Mouse (Mus musculus): ENCODE data around the gene Dgcr2. TPM values are rescaled to one million over a fixed set of nuclear protein-coding genes. Genes with fewer than 3 reads are reported as not detected.

Gene Dgcr2
- total RNA-seq, 2 experiments from 2014 or later: 13.8 to 26.1 TPM

GRCm38 (mm10) chr16:17796971-17797811 lies 101.2 kb downstream of the Dgcr2 start, which contains the start of gene Scarf2:
TSS of gene Scarf2 (plus strand) at chr16:17797282.
- no peak for ATAC-seq (replicated peaks; ENCODE audit: low FRiP score, poor library complexity, severe bottlenecking)

- no peak for ATAC-seq (replicated peaks; ENCODE audit: low FRiP score, poor library complexity, severe bottlenecking)
Observed at GRCm38 (mm10) chr16:17796519-17796918, 101.8 kb downstream of the Dgcr2 start.

DNA sequence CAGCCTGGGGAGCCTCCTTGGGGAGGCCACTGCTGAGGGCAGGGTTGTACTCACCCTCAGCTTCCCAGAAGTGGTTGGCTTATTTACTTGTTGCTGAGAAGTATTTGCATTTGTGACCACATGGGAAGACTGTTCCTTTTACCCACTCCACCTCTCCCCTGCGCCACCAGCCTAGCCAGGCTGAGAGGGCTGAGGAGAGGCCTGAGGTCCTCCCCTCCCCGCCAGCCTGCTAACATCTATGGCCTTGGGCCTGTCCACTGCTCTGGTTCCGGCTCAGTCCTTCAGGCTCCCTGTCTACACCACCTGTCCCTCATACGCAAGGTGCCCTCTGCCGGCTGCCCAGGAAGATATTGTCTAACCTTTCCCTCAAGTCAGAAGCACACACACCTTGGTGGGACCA lies 102.7 kb downstream of the Dgcr2 start:
- no peak for ATAC-seq (replicated peaks; ENCODE audit: low FRiP score, poor library complexity, severe bottlenecking)

DNA sequence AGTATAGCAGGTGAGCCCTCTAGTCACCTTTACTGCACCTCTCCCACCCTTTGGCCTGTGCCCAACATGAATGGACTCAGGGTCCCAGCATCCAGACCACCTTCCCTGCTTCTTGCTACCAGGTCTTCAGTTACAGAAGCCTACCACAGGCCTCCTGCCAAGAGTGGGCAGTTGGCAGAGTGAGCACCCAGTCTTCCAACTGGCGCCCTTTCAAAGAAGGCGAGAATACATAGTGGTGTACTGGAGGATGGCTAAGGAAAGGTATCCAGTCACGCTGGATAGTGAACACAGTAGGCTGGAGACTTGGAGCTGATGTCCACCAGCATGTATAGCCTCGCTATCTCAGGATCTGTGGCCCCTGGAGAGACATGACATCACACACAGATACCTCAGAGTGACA lies 104.3 kb downstream of the Dgcr2 start:
- no peak for ATAC-seq (replicated peaks; ENCODE audit: low FRiP score, poor library complexity, severe bottlenecking)

DNA sequence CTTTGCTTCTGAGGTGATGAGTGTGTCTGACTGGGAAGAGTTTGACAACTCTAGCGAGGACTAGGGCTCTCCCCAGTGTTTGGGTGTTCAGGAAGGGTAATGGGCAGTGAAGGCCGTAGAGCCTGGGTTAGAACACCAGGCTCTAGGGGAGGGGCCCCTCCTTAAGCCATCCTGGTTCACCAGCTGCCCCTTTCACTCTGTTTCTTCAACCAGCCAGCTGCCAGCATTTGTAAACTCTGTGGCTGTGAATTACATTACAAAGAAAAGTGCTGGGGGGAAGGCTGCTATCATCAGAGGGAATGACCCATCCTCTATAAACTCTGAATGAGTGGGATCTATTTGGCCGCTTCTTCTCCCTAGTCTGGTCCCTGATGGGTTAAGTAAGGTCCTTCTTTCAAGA lies 105.6 kb downstream of the Dgcr2 start:
- ATAC-seq (replicated peaks; ENCODE audit: low FRiP score, poor library complexity, severe bottlenecking): no peak

Other genes with a start within 250 kb of the Dgcr2 start
- gene Med15, start 165.7 kb downstream of the Dgcr2 start, total RNA-seq (2015; ENCODE audit: low replicate concordance): 15.5 and 30.0 TPM in 2 replicates
- gene Med15, start 165.7 kb downstream of the Dgcr2 start, total RNA-seq (2017; ENCODE audit: low replicate concordance): 16.7 and 20.7 TPM in 2 replicates
- 2.1 and 2.5 TPM in 2 replicates for gene Klhl22, start 138.9 kb downstream of the Dgcr2 start, total RNA-seq (2015; ENCODE audit: low replicate concordance)
- gene Klhl22, start 138.9 kb downstream of the Dgcr2 start, total RNA-seq (2017; ENCODE audit: low replicate concordance): 4.3 and 9.0 TPM in 2 replicates
- gene Scarf2, start 101.3 kb downstream of the Dgcr2 start, total RNA-seq (2015; ENCODE audit: low replicate concordance): not detected in 2 replicates
- not detected in 2 replicates for gene Scarf2, start 101.3 kb downstream of the Dgcr2 start, total RNA-seq (2017; ENCODE audit: low replicate concordance)
- not detected in 2 replicates for gene B830017H08Rik, start 65.4 kb downstream of the Dgcr2 start, total RNA-seq (2015; ENCODE audit: low replicate concordance)
- not detected in 2 replicates for gene B830017H08Rik, start 65.4 kb downstream of the Dgcr2 start, total RNA-seq (2017; ENCODE audit: low replicate concordance)
- gene Car15, start 60.2 kb downstream of the Dgcr2 start, total RNA-seq (2015; ENCODE audit: low replicate concordance): 2.5 TPM in 1 of 2 replicates, not detected in the other
- 1.3 TPM in 1 of 2 replicates, not detected in the other for gene Car15, start 60.2 kb downstream of the Dgcr2 start, total RNA-seq (2017; ENCODE audit: low replicate concordance)
- gene Gm20518, start 6.9 kb downstream of the Dgcr2 start, total RNA-seq (2015; ENCODE audit: low replicate concordance): 1.0 TPM in 1 of 2 replicates, not detected in the other
- gene Gm20518, start 6.9 kb downstream of the Dgcr2 start, total RNA-seq (2017; ENCODE audit: low replicate concordance): 0.68 TPM in 1 of 2 replicates, not detected in the other
- gene Tssk1, start 4.3 kb downstream of the Dgcr2 start, total RNA-seq (2015; ENCODE audit: low replicate concordance): not detected in 2 replicates
- gene Tssk1, start 4.3 kb downstream of the Dgcr2 start, total RNA-seq (2017; ENCODE audit: low replicate concordance): not detected in 2 replicates
- not detected in 2 replicates for gene Tssk2, start 75 bp upstream of the Dgcr2 start, total RNA-seq (2015; ENCODE audit: low replicate concordance)
- not detected in 2 replicates for gene Tssk2, start 75 bp upstream of the Dgcr2 start, total RNA-seq (2017; ENCODE audit: low replicate concordance)
- gene Ess2, start 12.8 kb upstream of the Dgcr2 start, total RNA-seq (2015; ENCODE audit: low replicate concordance): 1.7 TPM in 1 of 2 replicates, not detected in the other
- gene Ess2, start 12.8 kb upstream of the Dgcr2 start, total RNA-seq (2017; ENCODE audit: low replicate concordance): 6.0 and 8.4 TPM in 2 replicates
- not detected in 2 replicates for gene Gsc2, start 16.5 kb upstream of the Dgcr2 start, total RNA-seq (2015; ENCODE audit: low replicate concordance)
- not detected in 2 replicates for gene Gsc2, start 16.5 kb upstream of the Dgcr2 start, total RNA-seq (2017; ENCODE audit: low replicate concordance)
- gene Slc25a1, start 29.7 kb upstream of the Dgcr2 start, total RNA-seq (2015; ENCODE audit: low replicate concordance): 5.4 and 6.9 TPM in 2 replicates
- 8.6 and 13.7 TPM in 2 replicates for gene Slc25a1, start 29.7 kb upstream of the Dgcr2 start, total RNA-seq (2017; ENCODE audit: low replicate concordance)
- gene Vpreb2, start 81.9 kb upstream of the Dgcr2 start, total RNA-seq (2015; ENCODE audit: low replicate concordance): not detected in 2 replicates
- not detected in 2 replicates for gene Vpreb2, start 81.9 kb upstream of the Dgcr2 start, total RNA-seq (2017; ENCODE audit: low replicate concordance)
- gene Dgcr6, start 154.3 kb upstream of the Dgcr2 start, total RNA-seq (2015; ENCODE audit: low replicate concordance): 0.96 and 7.9 TPM in 2 replicates
- gene Dgcr6, start 154.3 kb upstream of the Dgcr2 start, total RNA-seq (2017; ENCODE audit: low replicate concordance): 1.6 and 6.6 TPM in 2 replicates
- 3.3 and 6.3 TPM in 2 replicates for gene Prodh, start 191.6 kb upstream of the Dgcr2 start, total RNA-seq (2015; ENCODE audit: low replicate concordance)
- 4.7 and 7.4 TPM in 2 replicates for gene Prodh, start 191.6 kb upstream of the Dgcr2 start, total RNA-seq (2017; ENCODE audit: low replicate concordance)
- 0.42 and 0.96 TPM in 2 replicates for gene Rtn4r, start 229.1 kb upstream of the Dgcr2 start, total RNA-seq (2015; ENCODE audit: low replicate concordance)
- gene Rtn4r, start 229.1 kb upstream of the Dgcr2 start, total RNA-seq (2017; ENCODE audit: low replicate concordance): not detected in 2 replicates